Mouse (Mus musculus): ENCODE results near the gene Anxa3.

Anxa3 gene

DNA sequence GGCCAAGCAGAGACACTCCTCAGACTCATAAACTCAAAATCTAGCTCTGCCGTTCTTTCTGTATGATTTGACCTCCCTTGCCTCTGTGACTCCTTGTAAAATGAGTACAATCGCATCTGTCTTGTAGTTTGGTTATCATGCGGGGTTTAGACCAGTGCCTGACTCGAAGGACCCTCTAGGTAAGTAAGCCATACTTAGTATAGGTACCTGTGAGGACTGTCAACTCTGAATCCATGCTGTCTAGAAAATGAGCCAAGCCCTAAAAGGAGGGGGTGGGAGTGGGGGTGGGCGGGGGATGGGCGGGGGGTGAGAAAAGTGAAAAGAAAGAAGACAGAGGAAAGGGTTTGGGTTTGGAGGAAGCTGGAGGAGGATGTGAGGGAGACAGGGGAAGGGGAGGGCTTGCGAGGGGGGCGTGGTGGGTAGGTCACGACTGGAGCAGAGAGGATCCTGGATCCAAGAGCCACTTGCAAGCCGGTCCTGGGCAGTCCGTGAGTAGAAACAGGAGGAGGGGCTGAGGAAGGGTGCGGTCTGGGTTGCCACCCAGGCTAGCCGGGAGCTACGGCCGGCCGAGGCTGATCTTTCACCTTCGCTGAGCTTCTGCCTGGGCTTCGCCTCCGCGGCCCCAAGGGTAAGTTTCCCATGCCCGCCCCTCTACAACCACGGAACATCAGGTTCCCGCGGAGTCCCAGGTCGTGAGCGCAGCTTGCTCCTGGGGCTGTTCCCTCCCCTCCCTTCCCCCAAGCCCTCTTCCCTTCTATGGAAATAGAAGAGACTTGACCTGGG is at the start of gene Anxa3:
TSS of gene Anxa3 (plus strand) at position 404 of the 783 bp plus-strand sequence.
- DNase-seq, result peak; percentile 20 to 33

- peak; percentile 33 to 39 for DNase-seq
These were observed 45.7 kb upstream of the Anxa3 start for GRCm38 (mm10) chr5:96747195-96747984.

GRCm38 (mm10) chr5:96757615-96758014 is 35.5 kb upstream of the Anxa3 start:
- DNase-seq, result no peak

DNA sequence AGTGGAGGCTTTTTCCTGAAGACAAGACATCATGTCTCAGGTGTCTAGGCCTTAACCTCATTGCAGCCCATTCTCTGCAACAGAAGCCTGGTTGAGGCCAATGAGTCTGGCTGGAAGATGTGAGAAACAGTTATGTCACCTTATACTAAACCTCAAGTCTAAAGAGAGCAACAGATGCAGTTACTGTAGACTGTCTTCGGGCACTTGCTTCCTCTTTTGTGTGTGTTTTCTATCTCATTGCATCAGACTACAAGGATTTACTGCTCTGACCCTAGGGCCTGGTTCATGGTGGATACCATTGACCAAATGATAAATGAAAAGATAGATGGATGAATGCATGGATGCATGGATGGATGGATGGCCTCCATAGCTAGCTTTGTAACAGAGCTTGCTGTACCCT is 31.1 kb upstream of the Anxa3 start:
- DNase-seq, result no peak

- DNase-seq, result peak; percentile 84 to 86
These were observed 24.2 kb upstream of the Anxa3 start for GRCm38 (mm10) chr5:96768846-96769471.

DNA sequence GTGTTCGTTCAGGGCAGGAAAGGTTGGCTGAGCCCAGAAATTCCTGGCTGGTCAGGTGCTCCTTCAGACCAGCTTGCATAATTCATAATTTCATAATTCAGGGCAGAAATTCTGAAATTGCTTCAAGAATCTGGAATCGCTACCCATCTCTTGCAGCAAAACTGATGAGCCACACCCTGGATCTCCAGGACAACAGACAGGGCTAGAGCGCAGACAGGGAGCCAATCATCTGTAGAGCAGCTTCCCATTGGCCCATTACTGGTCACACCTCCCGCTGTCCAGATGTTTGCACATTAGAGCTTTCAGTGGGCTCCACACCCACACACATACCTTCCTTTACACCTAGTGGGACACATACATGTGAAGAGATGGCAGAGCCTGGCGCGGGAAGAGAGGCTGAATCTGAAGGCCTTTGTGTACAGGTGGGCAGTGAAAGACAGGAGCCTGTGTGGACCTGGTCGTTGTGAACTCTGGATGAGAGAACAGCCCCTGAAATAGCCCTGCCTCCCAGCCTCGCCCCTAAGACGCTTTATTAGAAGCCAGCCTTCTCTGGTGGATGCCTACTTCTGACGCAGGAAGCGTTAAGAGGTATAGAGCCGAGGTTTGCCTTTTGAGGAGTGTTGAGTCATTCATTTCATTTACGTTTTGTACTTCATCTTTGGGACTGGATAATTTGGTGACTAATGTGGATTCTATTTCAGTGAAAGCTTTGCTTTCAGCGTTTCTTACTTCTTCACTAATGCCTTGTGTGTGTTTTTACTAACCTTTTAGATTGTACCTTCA is 9.4 kb upstream of the Anxa3 start:
- DNase-seq, result no peak

DNA sequence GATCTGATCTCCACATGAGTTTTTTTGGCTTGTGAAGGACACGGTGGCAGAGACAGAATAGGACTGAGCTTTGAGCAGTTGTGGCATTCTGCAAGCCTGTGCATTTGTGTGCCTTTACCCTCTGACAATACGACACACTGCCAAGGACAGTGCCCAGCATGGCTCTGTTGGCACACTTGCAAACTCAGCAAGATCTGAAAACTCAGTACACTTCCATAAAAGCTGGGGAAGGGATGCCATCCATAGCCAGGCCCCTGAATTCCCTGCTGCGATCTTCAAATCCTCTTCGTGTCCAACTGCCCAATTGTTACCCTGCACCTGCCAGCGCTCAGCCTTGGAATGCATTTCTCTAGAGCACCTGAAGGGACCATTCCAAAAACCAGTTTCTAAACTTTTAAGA is 8.0 kb upstream of the Anxa3 start:
- peak; percentile 40 to 80 for DNase-seq

- DNase-seq, result no peak
These were observed 717 bp upstream of the Anxa3 start for GRCm38 (mm10) chr5:96792422-96792821.

- DNase-seq, result no peak
These were observed 955 bp downstream of the Anxa3 start for GRCm38 (mm10) chr5:96793953-96794635.

GRCm38 (mm10) chr5:96795752-96796151 is 2.6 kb downstream of the Anxa3 start:
- DNase-seq, result no peak

DNA sequence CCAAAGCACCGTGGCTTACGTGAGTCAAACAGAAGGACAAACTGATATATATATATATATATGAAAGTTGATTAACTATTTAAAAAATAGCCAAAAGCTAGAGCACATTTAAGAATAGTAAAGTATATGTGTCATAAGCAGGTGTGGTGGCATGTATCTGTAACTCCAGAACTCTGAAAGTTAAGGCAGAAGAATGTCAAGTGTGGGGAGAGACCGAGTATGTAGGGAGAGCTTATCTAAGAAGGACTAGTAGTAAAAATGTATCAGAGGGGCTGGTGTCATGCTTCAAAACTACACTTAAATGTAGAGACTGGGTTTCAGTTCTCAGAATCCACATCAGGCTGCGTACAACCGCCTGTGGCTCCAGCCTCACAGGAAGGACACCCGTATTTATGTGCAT is 4.3 kb downstream of the Anxa3 start:
- DNase-seq, result no peak

- no peak for DNase-seq
These were observed 6.0 kb downstream of the Anxa3 start for GRCm38 (mm10) chr5:96799165-96799564.

DNA sequence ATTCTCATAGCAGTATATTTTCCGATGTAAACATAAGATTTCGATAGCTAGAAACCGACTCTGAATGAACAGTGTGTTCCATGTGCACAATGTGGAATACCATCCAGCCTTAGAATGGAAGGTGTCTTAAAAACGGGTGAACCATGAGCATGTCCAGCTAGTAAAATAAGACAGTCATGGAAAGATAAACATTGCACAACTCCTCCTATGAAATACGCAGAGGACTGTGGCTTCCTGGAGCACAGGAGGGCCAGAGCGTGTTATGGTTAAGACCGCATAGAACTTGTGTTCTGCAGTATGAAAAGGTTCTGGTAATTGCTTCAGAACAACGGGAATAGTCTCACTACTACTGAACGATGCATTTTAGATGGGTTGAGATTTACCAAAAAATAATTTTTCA is 6.8 kb downstream of the Anxa3 start:
- DNase-seq, result no peak

- DNase-seq, result no peak
These were observed 9.0 kb downstream of the Anxa3 start for GRCm38 (mm10) chr5:96802185-96802584.

GRCm38 (mm10) chr5:96803091-96803490 is 10.0 kb downstream of the Anxa3 start:
- DNase-seq, result no peak

GRCm38 (mm10) chr5:96804304-96804703 is 11.2 kb downstream of the Anxa3 start:
- no peak for DNase-seq

- DNase-seq, result no peak
These were observed 11.7 kb downstream of the Anxa3 start for GRCm38 (mm10) chr5:96804813-96805212.

- DNase-seq, result peak; percentile 20 to 30
These were observed 17.5 kb downstream of the Anxa3 start for GRCm38 (mm10) chr5:96810620-96811019.

DNA sequence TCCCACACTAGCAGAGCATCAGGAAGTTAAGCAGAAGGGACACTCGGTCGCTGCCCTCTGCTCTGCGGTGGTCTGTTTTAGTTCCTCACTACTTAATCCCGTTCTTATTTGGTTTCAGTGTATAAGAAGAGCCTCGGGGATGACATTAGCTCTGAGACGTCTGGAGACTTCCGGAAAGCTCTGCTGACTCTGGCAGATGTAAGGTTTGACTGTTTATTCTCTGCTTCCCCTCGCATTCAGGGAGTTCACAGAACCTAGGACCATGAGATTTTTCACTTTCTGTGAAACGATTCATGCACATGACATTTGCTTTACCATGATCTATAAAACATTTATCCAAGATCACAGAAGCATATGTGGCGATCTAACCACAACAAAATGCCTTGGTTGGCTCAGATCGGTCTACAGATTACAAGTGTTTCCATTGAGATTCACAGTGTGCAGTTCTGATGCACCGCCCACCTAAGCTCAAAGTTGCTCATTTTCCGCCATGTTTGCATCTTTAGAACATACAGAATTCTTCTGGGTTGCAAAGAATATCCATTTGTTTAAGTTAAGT is 31.7 kb downstream of the Anxa3 start:
- DNase-seq, result no peak

- no peak for DNase-seq
These were observed 34.0 kb downstream of the Anxa3 start for GRCm38 (mm10) chr5:96827176-96827575.

GRCm38 (mm10) chr5:96834338-96834737 is 41.2 kb downstream of the Anxa3 start:
- DNase-seq, result no peak

GRCm38 (mm10) chr5:96847986-96848385 is 54.8 kb downstream of the Anxa3 start:
- DNase-seq, result no peak

Data from cerebellum, postnatal 10 days (tissue).